Mouse (Mus musculus): ENCODE measurements around the gene Cfap20. TPM values are rescaled to one million over a fixed set of nuclear protein-coding genes. Genes with fewer than 3 reads are reported as not detected.

Cfap20 gene
- total and polyA plus RNA-seq, 3 experiments = 56.2 to 281 (median 77.7) TPM

GRCm38 (mm10) chr8:95386037-95386436 lies 48.6 kb downstream of the Cfap20 start:
- Histone ChIP-seq H3K27me3 (ENCODE audit: control insufficient read depth in 1 of 2, insufficient read depth in 2 of 2, low read length in 2 of 2) (peaks cover 7 to 8% of the 10 kb centered on the region in 2 experiments), H3K9ac (ENCODE audit: control insufficient read depth, low read depth, low read length, poor library complexity, severe bottlenecking) (no peak overlapping the region), H3K4me1 (ENCODE audit: control insufficient read depth in 1 of 2, insufficient read depth in 2 of 2, low read length in 2 of 2) (no peaks in the 10 kb centered on the region), H3K9me3 (replicated peaks; ENCODE audit: insufficient read depth, low read length) (no peaks in the 10 kb centered on the region), H3K79me2 (ENCODE audit: control insufficient read depth, insufficient read depth, low read length, poor library complexity) (no peaks in the 10 kb centered on the region), H3K4me3 (ENCODE audit: control insufficient read depth in 1 of 2, insufficient read depth in 1 of 2, low read depth in 2 of 2, low read length in 2 of 2) (no peak overlapping the region), H3K36me3 (ENCODE audit: control insufficient read depth in 1 of 2, insufficient read depth in 2 of 2, low read length in 2 of 2) (no peaks in the 10 kb centered on the region), H3K27ac (ENCODE audit: control insufficient read depth, low read depth, low read length) (no peak overlapping the region)
- no peak for DNase-seq (ENCODE audit: low read depth, low spot score)
- TF ChIP-seq ETS1 (IDR thresholded peaks at IDR 0.05; ENCODE audit: low read depth, low read length) (no peak), MAFK (IDR thresholded peaks at IDR 0.05; ENCODE audit: borderline replicate concordance, low read depth, low read length) (no peak), HCFC1 (IDR thresholded peaks at IDR 0.05; ENCODE audit: low read depth, low read length) (no peak), ELF1 (IDR thresholded peaks at IDR 0.05; ENCODE audit: low read depth, low read length) (no peak), POLR2AphosphoS2 (IDR thresholded peaks at IDR 0.05; ENCODE audit: low read length) (no peak), POLR2AphosphoS5 (IDR thresholded peaks at IDR 0.05; ENCODE audit: borderline replicate concordance, low read depth, low read length) (no peak), MAX (IDR thresholded peaks at IDR 0.05; ENCODE audit: low read length) (no peak)

- TF ChIP-seq TAL1 (IDR thresholded peaks at IDR 0.05; ENCODE audit: low read length) (no peak), RAD21 (IDR thresholded peaks at IDR 0.05; ENCODE audit: low read depth, low read length) (no peak), RCOR1 (IDR thresholded peaks at IDR 0.05; ENCODE audit: low read depth, low read length) (no peak), CTCF (IDR thresholded peaks at IDR 0.05 in 2 of 3, conservative IDR thresholded peaks at IDR 0.05 in 1 of 3; ENCODE audit: control insufficient read depth in 1 of 3, insufficient read depth in 1 of 3, low read depth in 2 of 3, low read length in 3 of 3, poor library complexity in 1 of 3, severe bottlenecking in 1 of 3) (no peak), USF2 (IDR thresholded peaks at IDR 0.05; ENCODE audit: borderline replicate concordance in 1 of 2, insufficient read depth in 1 of 2, low read depth in 1 of 2, low read length in 2 of 2) (no peak), ZC3H11A (IDR thresholded peaks at IDR 0.05; ENCODE audit: low read depth, low read length) (no peak), UBTF (IDR thresholded peaks at IDR 0.05; ENCODE audit: borderline replicate concordance, insufficient read depth, low read depth, low read length) (no peak), ELF1 (IDR thresholded peaks at IDR 0.05; ENCODE audit: low read depth, low read length) (no peak), KAT2A (conservative IDR thresholded peaks at IDR 0.05; ENCODE audit: low read depth, low read length) (no peak), BHLHE40 (IDR thresholded peaks at IDR 0.05; ENCODE audit: borderline replicate concordance, low read depth, low read length) (no peak), HCFC1 (IDR thresholded peaks at IDR 0.05; ENCODE audit: low read depth, low read length) (no peak), ZMIZ1 (IDR thresholded peaks at IDR 0.05; ENCODE audit: low read depth, low read length) (no peak)
Observed at GRCm38 (mm10) chr8:95384501-95384900, 50.2 kb downstream of the Cfap20 start.

More at GRCm38 (mm10) chr8:95384501-95384900, 50.2 kb downstream of the Cfap20 start:
- Histone ChIP-seq H3K36me3 (ENCODE audit: control insufficient read depth in 1 of 2, insufficient read depth in 2 of 2, low read length in 2 of 2) (no peaks in the 10 kb centered on the region), H3K4me1 (ENCODE audit: control insufficient read depth in 1 of 2, insufficient read depth in 2 of 2, low read length in 2 of 2) (no peaks in the 10 kb centered on the region), H3K27ac (ENCODE audit: control insufficient read depth, low read depth, low read length) (no peak overlapping the region), H3K9ac (ENCODE audit: control insufficient read depth, low read depth, low read length, poor library complexity, severe bottlenecking) (no peak overlapping the region), H3K9me3 (replicated peaks; ENCODE audit: insufficient read depth, low read length) (no peaks in the 10 kb centered on the region), H3K4me3 (ENCODE audit: control insufficient read depth in 1 of 2, insufficient read depth in 1 of 2, low read depth in 2 of 2, low read length in 2 of 2) (no peak overlapping the region), H3K79me2 (ENCODE audit: control insufficient read depth, insufficient read depth, low read length, poor library complexity) (no peaks in the 10 kb centered on the region), H3K27me3 (ENCODE audit: control insufficient read depth in 1 of 2, insufficient read depth in 2 of 2, low read length in 2 of 2) (peaks cover 3% of the 10 kb centered on the region in 2 experiments; a peak in 3 of 4 replicates)
- DNase-seq (ENCODE audit: low read depth, low spot score) = no peak
